Mouse (Mus musculus) neural tube, embryonic 11.5 days (tissue): Measurements from ENCODE around the gene Tnpo1. TPM values are rescaled to one million over a fixed set of nuclear protein-coding genes. Genes with fewer than 3 reads are reported as not detected.

Experiments
- ATAC-seq: fragments of 200-750 bp; cut with Nextera tagmentation; 2 replicates; pipeline ENCODE4 v1.8.0; 2017; ENCODE audit warnings: moderate number of reproducible peaks, mild to moderate bottlenecking, moderate TSS enrichment, moderate library complexity; ENCODE audit not compliant: insufficient read depth, low FRiP score, low TSS enrichment
- DNase-seq: peaks from one replicate; pipeline ENCODE4 v3.0.0-alpha.2; 2015; ENCODE audit warnings: low spot score
- H3K27ac ChIP-seq: fragments of 300-500 bp; sonication (generic); 2 replicates; pipeline ENCODE4 v1.5.1; 2014; ENCODE audit warnings: low read depth, mild to moderate bottlenecking, low read length
- H3K27me3 ChIP-seq: fragments of 300-500 bp; sonication (generic); 2 replicates; pipeline ENCODE4 v1.6.1; 2014; ENCODE audit warnings: mild to moderate bottlenecking, low read length, mixed read lengths; ENCODE audit not compliant: control insufficient read depth, insufficient read depth
- H3K36me3 ChIP-seq: fragments of 300-500 bp; sonication (generic); 2 replicates; pipeline ENCODE4 v1.6.1; 2014; ENCODE audit warnings: mild to moderate bottlenecking, low read length, moderate library complexity, mixed read lengths; ENCODE audit not compliant: control insufficient read depth, insufficient read depth
- H3K4me1 ChIP-seq: fragments of 300-500 bp; sonication (generic); 2 replicates; pipeline ENCODE4 v1.6.1; 2014; ENCODE audit warnings: low read length, mixed read lengths; ENCODE audit not compliant: control insufficient read depth, insufficient read depth
- H3K4me2 ChIP-seq: fragments of 300-500 bp; sonication (generic); 2 replicates; pipeline ENCODE4 v1.6.1; 2014; ENCODE audit warnings: low read depth, mild to moderate bottlenecking, moderate library complexity
- H3K4me3 ChIP-seq: fragments of 300-500 bp; sonication (generic); 2 replicates; pipeline ENCODE4 v1.5.1; 2014; ENCODE audit warnings: low read depth, low read length
- H3K9ac ChIP-seq: fragments of 300-500 bp; sonication (generic); 2 replicates; pipeline ENCODE4 v1.6.1; 2014; ENCODE audit warnings: mild to moderate bottlenecking, low read length
- H3K9me3 ChIP-seq: fragments of 300-500 bp; sonication (generic); 2 replicates; pipeline ENCODE4 v1.6.1; 2016; ENCODE audit warnings: low read length; ENCODE audit not compliant: control insufficient read depth
- WGBS: fragments of 180-500 bp; shearing (Covaris S2); extraction: QIAGEN DNeasy Blood & Tissue Kit; methylation state at CpG from one replicate; pipeline ENCODE4 v1.1.7; 2014; 5-methylcytosine and 5-hydroxymethylcytosine counted together
- polyA plus RNA-seq: library from polyadenylated mRNA; unstranded; fragments of >200 nt; fragmentation: Nextera tagmentation; extraction: Ambion mirVana; gene quantifications from 2 replicates; pipeline ENCODE4 v1.2.1, GENCODE M21; 2014

The Tnpo1 gene
- polyA plus RNA-seq, 1 experiment from 2014 or later = 67.8 TPM

GRCm38 (mm10) chr13:98815147-98815785 lies 110.9 kb downstream of the Tnpo1 start, which contains the start of gene Fcho2:
TSS of gene Fcho2 (minus strand) at chr13:98815449.
- peak; percentile 100 for DNase-seq
- Histone ChIP-seq H3K9me3 (no peaks in the 10 kb centered on the region), H3K36me3 (no peaks in the 10 kb centered on the region), H3K9ac (peak within 1 kb of the TSS; percentile 94), H3K27ac (peak within 1 kb of the TSS; percentile 94), H3K4me1 (no peaks in the 10 kb centered on the region), H3K27me3 (no peaks in the 10 kb centered on the region), H3K4me3 (peak within 1 kb of the TSS; percentile 98), H3K4me2 (peak within 1 kb of the TSS; percentile 59)
- WGBS = under 1% methylated on average over 55 of the region's 61 CpGs
- peak; percentile 96 for ATAC-seq

GRCm38 (mm10) chr13:98814275-98815040 lies 111.7 kb downstream of the Tnpo1 start:
- Histone ChIP-seq H3K27ac (peak overlapping the region; percentile 94), H3K9me3 (no peaks in the 10 kb centered on the region), H3K4me3 (peak overlapping the region; percentile 98), H3K9ac (peak overlapping the region; percentile 94), H3K4me2 (peak overlapping the region; percentile 59), H3K4me1 (no peaks in the 10 kb centered on the region), H3K27me3 (no peaks in the 10 kb centered on the region), H3K36me3 (no peaks in the 10 kb centered on the region)
- ATAC-seq (peak; percentile 71), DNase-seq (peak; percentile 56)
- WGBS = under 1% methylated on average over 42 of the region's 81 CpGs

- DNase-seq (no peak), ATAC-seq (no peak)
- H3K4me1 ChIP-seq = no peaks in the 10 kb centered on the region
- peak overlapping the region; percentile 59 for H3K4me2 ChIP-seq
- no peaks in the 10 kb centered on the region for H3K27me3 ChIP-seq
- no peaks in the 10 kb centered on the region for H3K36me3 ChIP-seq
- H3K9me3 ChIP-seq = no peaks in the 10 kb centered on the region
- 32% methylated on average over 12 of the region's 12 CpGs for WGBS
- peak overlapping the region; percentile 98 for H3K4me3 ChIP-seq
- peak overlapping the region; percentile 94; the same call in 1 of the 2 replicates for H3K9ac ChIP-seq
- H3K27ac ChIP-seq = no peak overlapping the region
These were observed 112.4 kb downstream of the Tnpo1 start for GRCm38 (mm10) chr13:98813596-98814274.

- DNase-seq (no peak), ATAC-seq (no peak)
- 80% methylated on average over 2 of the region's 2 CpGs for WGBS
- no peak overlapping the region for H3K27ac ChIP-seq
- H3K36me3 ChIP-seq = no peaks in the 10 kb centered on the region
- H3K27me3 ChIP-seq = no peaks in the 10 kb centered on the region
- H3K4me1 ChIP-seq = no peaks in the 10 kb centered on the region
- H3K4me3 ChIP-seq = peak overlapping the region; percentile 98; the same call in 1 of the 2 replicates
- H3K9me3 ChIP-seq = no peaks in the 10 kb centered on the region
- peak overlapping the region; percentile 59; the same call in 1 of the 2 replicates for H3K4me2 ChIP-seq
- H3K9ac ChIP-seq = no peak overlapping the region
These were observed 113.0 kb downstream of the Tnpo1 start for GRCm38 (mm10) chr13:98813167-98813566.

GRCm38 (mm10) chr13:98812285-98812684 lies 113.9 kb downstream of the Tnpo1 start:
- H3K27ac ChIP-seq = no peak overlapping the region
- no peak overlapping the region for H3K9ac ChIP-seq
- H3K4me2 ChIP-seq = no peak overlapping the region
- H3K27me3 ChIP-seq = no peaks in the 10 kb centered on the region
- H3K4me1 ChIP-seq = no peaks in the 10 kb centered on the region
- H3K4me3 ChIP-seq = no peak overlapping the region
- ATAC-seq = no peak
- no peaks in the 10 kb centered on the region for H3K36me3 ChIP-seq
- DNase-seq = no peak
- no peaks in the 10 kb centered on the region for H3K9me3 ChIP-seq
- 66% methylated on average over 4 of the region's 4 CpGs for WGBS

- H3K36me3 ChIP-seq = 0 out of 2 replicates have a peak, but pooled peaks cover under 1% of the 10 kb centered on the region
- no peak for DNase-seq
- no peak overlapping the region for H3K9ac ChIP-seq
- H3K27ac ChIP-seq = no peak overlapping the region
- H3K4me2 ChIP-seq = no peak overlapping the region
- no peaks in the 10 kb centered on the region for H3K4me1 ChIP-seq
- H3K4me3 ChIP-seq = no peak overlapping the region
- H3K27me3 ChIP-seq = no peaks in the 10 kb centered on the region
- 73% methylated on average over 6 of the region's 6 CpGs for WGBS
- no peak for ATAC-seq
- H3K9me3 ChIP-seq = no peaks in the 10 kb centered on the region
These were observed 116.0 kb downstream of the Tnpo1 start for GRCm38 (mm10) chr13:98810143-98810542.

- WGBS = 89% methylated on average over 1 of the region's 1 CpGs
These were observed 117.1 kb downstream of the Tnpo1 start for GRCm38 (mm10) chr13:98809087-98809486.

GRCm38 (mm10) chr13:98804480-98804879 lies 121.7 kb downstream of the Tnpo1 start:
- no peak overlapping the region for H3K27ac ChIP-seq
- WGBS = 94% methylated on average over 1 of the region's 1 CpGs
- H3K27me3 ChIP-seq = no peaks in the 10 kb centered on the region
- no peaks in the 10 kb centered on the region for H3K9me3 ChIP-seq
- H3K36me3 ChIP-seq = peaks cover 9% of the 10 kb centered on the region
- no peak overlapping the region for H3K4me2 ChIP-seq
- DNase-seq (no peak), ATAC-seq (no peak)
- H3K4me1 ChIP-seq = no peaks in the 10 kb centered on the region
- H3K4me3 ChIP-seq = no peak overlapping the region
- no peak overlapping the region for H3K9ac ChIP-seq

More at GRCm38 (mm10) chr13:98809087-98809486, 117.1 kb downstream of the Tnpo1 start:
- H3K27me3 ChIP-seq = no peaks in the 10 kb centered on the region
- H3K4me3 ChIP-seq = no peak overlapping the region
- H3K27ac ChIP-seq = no peak overlapping the region
- no peak overlapping the region for H3K9ac ChIP-seq
- H3K4me2 ChIP-seq = no peak overlapping the region
- no peaks in the 10 kb centered on the region for H3K9me3 ChIP-seq
- ATAC-seq (no peak), DNase-seq (no peak)
- 0 out of 2 replicates have a peak, but pooled peaks cover 3% of the 10 kb centered on the region for H3K36me3 ChIP-seq
- no peaks in the 10 kb centered on the region for H3K4me1 ChIP-seq
